Mouse (Mus musculus): ENCODE measurements around the gene 6820408C15Rik. TPM values are rescaled to one million over a fixed set of nuclear protein-coding genes. Genes with fewer than 3 reads are reported as not detected.

6820408C15Rik gene
- total and polyA plus RNA-seq, 2 experiments from 2014 or later = 1.8 to 4.9 TPM

DNA sequence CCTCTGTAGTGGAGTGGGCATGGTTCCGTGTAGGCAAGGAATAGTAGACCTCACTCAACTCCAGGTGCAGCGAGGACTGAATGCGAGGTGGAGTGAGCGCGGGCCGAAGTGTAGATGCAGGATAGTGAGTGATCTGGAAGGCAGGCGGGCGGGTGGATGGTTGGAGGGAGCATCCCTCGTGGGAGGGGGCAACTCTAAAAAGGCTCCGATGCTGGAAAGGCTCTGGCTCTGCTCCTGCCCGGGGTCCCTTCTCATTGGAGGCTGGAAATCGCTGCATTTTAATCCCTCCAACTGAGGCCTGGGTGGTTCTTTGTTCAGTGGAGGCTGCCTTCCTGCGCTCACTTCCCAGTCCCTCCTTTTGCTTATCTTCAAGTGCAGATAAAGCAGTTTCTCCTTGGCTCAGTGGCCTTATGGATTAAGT is 16.3 kb upstream of the 6820408C15Rik start:
- peak overlapping the region; percentile 94 for H3K9ac ChIP-seq (replicated peaks; ENCODE audit: low read length, poor library complexity, severe bottlenecking)
- H3K36me3 ChIP-seq (ENCODE audit: insufficient read depth, low read length) = no peaks in the 10 kb centered on the region
- DNase-seq (ENCODE audit: low spot score) (peak; percentile 66), ATAC-seq (ENCODE audit: low FRiP score) (peak; percentile 38)
- H3K9me3 ChIP-seq (ENCODE audit: low read length) = no peaks in the 10 kb centered on the region
- peak overlapping the region; percentile 91 for H3K4me2 ChIP-seq (ENCODE audit: low read depth, low read length, poor library complexity, severe bottlenecking)
- H3K27me3 ChIP-seq (ENCODE audit: insufficient read depth, low read length) = no peaks in the 10 kb centered on the region
- WGBS = under 1% methylated on average over 13 of the region's 13 CpGs
- TF ChIP-seq CTCF (IDR thresholded peaks at IDR 0.05) = no peak
- peak overlapping the region; percentile 74 for H3K4me3 ChIP-seq (ENCODE audit: low read depth, low read length)
- peaks cover 6% of the 10 kb centered on the region; the same call in 1 of the 2 replicates for H3K4me1 ChIP-seq (ENCODE audit: insufficient read depth, low read length)
- peak overlapping the region; percentile 99 for H3K27ac ChIP-seq (ENCODE audit: low read depth, low read length)

- H3K4me2 ChIP-seq (ENCODE audit: low read depth, low read length, poor library complexity, severe bottlenecking) = peak overlapping the region; percentile 58
- peak overlapping the region; percentile 65 for H3K27ac ChIP-seq (ENCODE audit: low read depth, low read length)
- H3K4me1 ChIP-seq (ENCODE audit: insufficient read depth, low read length) = peaks cover 9% of the 10 kb centered on the region; the same call in 1 of the 2 replicates
- 0 out of 2 replicates have a peak overlapping the region, but pooled peaks have one; percentile 19 for H3K9ac ChIP-seq (replicated peaks; ENCODE audit: low read length, poor library complexity, severe bottlenecking)
- ATAC-seq (ENCODE audit: low FRiP score) (peak; percentile 96), DNase-seq (ENCODE audit: low spot score) (peak; percentile 97)
- TF ChIP-seq CTCF (IDR thresholded peaks at IDR 0.05) = peak; percentile 33
- H3K9me3 ChIP-seq (ENCODE audit: low read length) = no peaks in the 10 kb centered on the region
- H3K27me3 ChIP-seq (ENCODE audit: insufficient read depth, low read length) = no peaks in the 10 kb centered on the region
- H3K36me3 ChIP-seq (ENCODE audit: insufficient read depth, low read length) = no peaks in the 10 kb centered on the region
- under 1% methylated on average over 19 of the region's 19 CpGs for WGBS
- H3K4me3 ChIP-seq (ENCODE audit: low read depth, low read length) = peak overlapping the region; percentile 32
Observed at GRCm38 (mm10) chr2:152406126-152406525, 9.3 kb upstream of the 6820408C15Rik start.

GRCm38 (mm10) chr2:152409781-152410180 is 5.6 kb upstream of the 6820408C15Rik start:
- no peak overlapping the region for H3K4me3 ChIP-seq (ENCODE audit: low read depth, low read length)
- no peak overlapping the region for H3K27ac ChIP-seq (ENCODE audit: low read depth, low read length)
- no peak for DNase-seq (ENCODE audit: low spot score)
- 80% methylated on average over 6 of the region's 6 CpGs for WGBS
- no peak overlapping the region for H3K9ac ChIP-seq (replicated peaks; ENCODE audit: low read length, poor library complexity, severe bottlenecking)
- H3K4me1 ChIP-seq (ENCODE audit: insufficient read depth, low read length) = peaks cover 14% of the 10 kb centered on the region; the same call in 1 of the 2 replicates
- H3K36me3 ChIP-seq (ENCODE audit: insufficient read depth, low read length) = no peaks in the 10 kb centered on the region
- TF ChIP-seq CTCF (IDR thresholded peaks at IDR 0.05) = no peak
- no peak overlapping the region for H3K4me2 ChIP-seq (ENCODE audit: low read depth, low read length, poor library complexity, severe bottlenecking)
- H3K9me3 ChIP-seq (ENCODE audit: low read length) = no peaks in the 10 kb centered on the region
- no peak for ATAC-seq (ENCODE audit: low FRiP score)
- H3K27me3 ChIP-seq (ENCODE audit: insufficient read depth, low read length) = no peaks in the 10 kb centered on the region

DNA sequence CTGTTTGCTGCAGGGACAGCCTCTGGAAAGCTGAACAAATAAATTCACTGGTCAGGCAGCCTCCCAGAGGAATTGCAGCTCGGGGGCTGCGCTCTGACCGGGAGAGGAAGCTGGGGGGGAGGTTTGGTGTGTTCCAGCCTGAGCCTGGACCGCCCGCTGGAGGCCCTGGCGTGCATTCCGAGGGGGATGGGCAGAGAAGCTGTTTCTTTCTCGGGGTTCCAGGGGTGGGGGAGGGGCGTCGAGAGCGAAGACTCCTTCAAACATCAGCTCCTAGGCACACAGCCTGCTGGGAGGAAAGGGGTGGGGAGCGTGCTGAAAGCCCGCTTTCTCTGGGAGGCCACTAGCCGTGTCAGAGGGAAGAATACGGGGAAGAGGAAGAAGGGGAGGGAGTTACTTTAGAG is 4.4 kb upstream of the 6820408C15Rik start:
- ATAC-seq (ENCODE audit: low FRiP score) = peak; percentile 31
- Histone ChIP-seq H3K36me3 (ENCODE audit: insufficient read depth, low read length) (no peaks in the 10 kb centered on the region), H3K9ac (replicated peaks; ENCODE audit: low read length, poor library complexity, severe bottlenecking) (no peak overlapping the region), H3K4me1 (ENCODE audit: insufficient read depth, low read length) (peaks cover 11% of the 10 kb centered on the region; the same call in 1 of the 2 replicates), H3K27me3 (ENCODE audit: insufficient read depth, low read length) (no peaks in the 10 kb centered on the region), H3K4me2 (ENCODE audit: low read depth, low read length, poor library complexity, severe bottlenecking) (peak overlapping the region; percentile 33), H3K27ac (ENCODE audit: low read depth, low read length) (peak overlapping the region; percentile 77), H3K9me3 (ENCODE audit: low read length) (no peaks in the 10 kb centered on the region), H3K4me3 (ENCODE audit: low read depth, low read length) (peak overlapping the region; percentile 11; the same call in 1 of the 2 replicates)
- TF ChIP-seq CTCF (IDR thresholded peaks at IDR 0.05) = no peak; the same call in 1 of the 2 replicates
- 3% methylated on average over 15 of the region's 15 CpGs for WGBS
- DNase-seq (ENCODE audit: low spot score) = peak; percentile 86

GRCm38 (mm10) chr2:152411471-152411870 is 3.9 kb upstream of the 6820408C15Rik start:
- H3K36me3 ChIP-seq (ENCODE audit: insufficient read depth, low read length) = no peaks in the 10 kb centered on the region
- WGBS = 13% methylated on average over 7 of the region's 7 CpGs
- H3K4me2 ChIP-seq (ENCODE audit: low read depth, low read length, poor library complexity, severe bottlenecking) = peak overlapping the region; percentile 33
- no peak for DNase-seq (ENCODE audit: low spot score)
- no peaks in the 10 kb centered on the region for H3K9me3 ChIP-seq (ENCODE audit: low read length)
- H3K4me1 ChIP-seq (ENCODE audit: insufficient read depth, low read length) = peaks cover 11% of the 10 kb centered on the region; the same call in 1 of the 2 replicates
- no peak for TF ChIP-seq CTCF (IDR thresholded peaks at IDR 0.05)
- no peaks in the 10 kb centered on the region for H3K27me3 ChIP-seq (ENCODE audit: insufficient read depth, low read length)
- ATAC-seq (ENCODE audit: low FRiP score) = no peak
- 0 out of 2 replicates have a peak overlapping the region, but pooled peaks have one; percentile 29 for H3K9ac ChIP-seq (replicated peaks; ENCODE audit: low read length, poor library complexity, severe bottlenecking)
- peak overlapping the region; percentile 11; the same call in 1 of the 2 replicates for H3K4me3 ChIP-seq (ENCODE audit: low read depth, low read length)
- H3K27ac ChIP-seq (ENCODE audit: low read depth, low read length) = peak overlapping the region; percentile 77

DNA sequence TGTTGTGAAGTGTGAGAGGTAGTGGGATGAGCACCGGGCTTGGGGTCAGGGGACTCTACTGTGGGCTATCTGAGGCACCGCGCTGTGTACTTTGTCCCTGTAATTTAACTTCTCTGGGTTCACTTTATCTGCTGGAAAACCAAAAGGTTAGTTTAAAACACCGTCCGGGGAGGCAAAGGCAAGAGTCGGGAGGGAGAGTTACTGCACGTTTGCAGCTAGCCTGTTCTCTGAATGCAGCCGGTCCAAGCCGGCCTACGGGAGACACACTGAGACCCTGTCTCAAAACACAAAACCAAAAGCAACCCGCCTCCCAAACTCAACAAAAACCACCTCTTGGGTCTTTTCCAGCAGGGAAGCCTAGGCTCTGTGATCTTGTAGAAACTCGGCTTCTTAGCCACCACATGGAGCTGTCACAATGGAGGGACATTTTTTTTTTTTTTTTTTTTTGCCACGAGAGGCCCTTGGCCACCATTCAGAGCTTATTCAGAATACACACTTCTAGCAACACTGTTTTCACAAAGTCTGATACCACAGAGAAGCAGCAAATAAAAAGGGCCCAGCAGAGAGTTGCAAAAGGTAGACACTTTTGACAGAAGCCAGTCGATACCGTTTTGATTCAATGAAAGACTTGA is 2.7 kb upstream of the 6820408C15Rik start:
- no peak overlapping the region; the same call in 1 of the 2 replicates for H3K9ac ChIP-seq (replicated peaks; ENCODE audit: low read length, poor library complexity, severe bottlenecking)
- TF ChIP-seq CTCF (IDR thresholded peaks at IDR 0.05) = no peak
- peaks cover 11% of the 10 kb centered on the region; the same call in 1 of the 2 replicates for H3K4me1 ChIP-seq (ENCODE audit: insufficient read depth, low read length)
- DNase-seq (ENCODE audit: low spot score) (peak; percentile 55), ATAC-seq (ENCODE audit: low FRiP score) (no peak)
- peak overlapping the region; percentile 69 for H3K4me3 ChIP-seq (ENCODE audit: low read depth, low read length)
- WGBS = 5% methylated on average over 15 of the region's 15 CpGs
- H3K4me2 ChIP-seq (ENCODE audit: low read depth, low read length, poor library complexity, severe bottlenecking) = peak overlapping the region; percentile 78
- H3K27me3 ChIP-seq (ENCODE audit: insufficient read depth, low read length) = no peaks in the 10 kb centered on the region
- H3K36me3 ChIP-seq (ENCODE audit: insufficient read depth, low read length) = no peaks in the 10 kb centered on the region
- H3K27ac ChIP-seq (ENCODE audit: low read depth, low read length) = peak overlapping the region; percentile 51; the same call in 1 of the 2 replicates
- H3K9me3 ChIP-seq (ENCODE audit: low read length) = no peaks in the 10 kb centered on the region

Measured in midbrain, postnatal 0 days (tissue).